Mouse (Mus musculus) stomach, postnatal 0 days (tissue): ENCODE data around the gene Hoxa9.

Experiments
- CTCF ChIP-seq: IDR thresholded peaks from 2 replicates; pipeline ENCODE4 v1.5.1; 2016; ENCODE audit warnings: antibody characterized with exemption, low read depth, mild to moderate bottlenecking, moderate library complexity
- EP300 ChIP-seq: optimal IDR thresholded peaks from 2 replicates; pipeline ENCODE3; 2016; ENCODE audit warnings: antibody characterized with exemption

- TF ChIP-seq CTCF: no peak
- no peak for TF ChIP-seq EP300
Measured at GRCm38 (mm10) chr6:52220003-52220864, 10.7 kb downstream of the Hoxa9 start.
